Mouse (Mus musculus) stomach, postnatal 0 days (tissue): ENCODE data around the gene Mib2.

Experiments
- CTCF ChIP-seq: IDR thresholded peaks from 2 replicates; pipeline ENCODE4 v1.5.1; 2016; ENCODE audit warnings: antibody characterized with exemption, low read depth, mild to moderate bottlenecking, moderate library complexity
- EP300 ChIP-seq: optimal IDR thresholded peaks from 2 replicates; pipeline ENCODE3; 2016; ENCODE audit warnings: antibody characterized with exemption

GRCm38 (mm10) chr4:155630267-155630666 lies 38.7 kb downstream of the Mib2 start:
- TF ChIP-seq CTCF, result no peak
- no peak for TF ChIP-seq EP300
